Mouse (Mus musculus) cerebellum, adult 8-10 months (tissue): ENCODE results near the gene Gnao1.

Source experiments
- DNase-seq: peaks from one replicate; pipeline ENCODE4 v3.0.0; 2022

The Gnao1 gene

DNA sequence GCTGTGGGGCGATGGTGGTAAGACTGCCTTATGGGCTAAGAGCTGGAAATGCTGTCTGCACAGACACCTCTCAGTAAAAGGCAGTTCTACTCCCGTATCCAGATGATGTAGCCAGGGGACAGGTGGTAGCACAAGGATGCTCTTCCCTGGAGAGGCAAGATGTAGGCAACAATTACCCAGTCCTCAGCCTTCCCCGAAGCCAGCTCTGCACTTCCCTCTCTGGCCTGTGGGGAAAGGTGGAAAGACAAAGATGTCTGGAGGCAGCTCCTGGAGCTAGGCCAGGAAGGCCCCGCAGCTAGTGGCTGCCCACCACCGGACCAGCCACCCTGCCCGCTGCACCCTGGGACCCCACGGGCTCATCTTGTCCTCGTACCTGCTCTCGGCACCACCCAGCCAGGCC is 142.7 kb downstream of the Gnao1 start:
- no peak for DNase-seq

GRCm38 (mm10) chr8:93958402-93958801 is 148.6 kb downstream of the Gnao1 start:
- no peak for DNase-seq

DNA sequence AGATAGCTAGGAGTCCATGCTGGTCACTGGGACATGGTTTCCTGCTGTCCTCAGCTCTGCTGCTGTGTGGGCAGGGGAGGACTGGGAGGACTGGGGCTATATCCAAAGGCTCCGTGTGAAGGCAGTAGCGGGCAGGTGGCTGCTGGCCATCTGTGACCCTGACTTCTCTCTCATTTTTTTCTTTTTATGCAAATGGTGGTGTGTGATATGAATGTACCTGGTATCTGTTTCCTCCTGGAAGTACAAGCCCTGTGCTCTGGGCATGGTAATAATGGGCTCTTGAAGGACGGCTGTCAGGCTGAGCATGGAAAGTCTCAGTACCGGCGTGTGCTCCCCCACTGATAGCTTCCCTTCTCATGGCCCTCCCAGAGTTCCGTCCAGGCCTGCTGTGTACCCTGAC is 151.1 kb downstream of the Gnao1 start:
- DNase-seq, result no peak

DNA sequence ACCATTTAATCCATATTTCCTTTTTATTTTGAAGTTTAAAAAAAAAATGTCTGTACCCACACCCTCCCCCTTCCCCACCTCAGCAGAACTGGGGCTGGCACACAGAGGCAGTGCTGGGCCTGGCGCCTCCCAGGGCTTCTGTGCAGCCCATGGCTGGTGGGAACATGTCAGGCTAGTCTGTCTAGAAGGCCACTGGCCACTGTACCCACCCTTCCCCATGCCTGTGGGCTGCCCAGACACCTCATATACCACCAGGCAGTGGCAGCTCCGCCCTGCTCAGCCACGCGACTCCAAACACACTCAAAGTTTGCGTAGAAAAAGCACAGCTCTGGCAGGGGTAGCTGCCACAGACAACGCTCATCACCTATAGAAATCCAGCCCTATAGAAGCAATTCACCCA is 158.5 kb downstream of the Gnao1 start:
- DNase-seq, result no peak

DNA sequence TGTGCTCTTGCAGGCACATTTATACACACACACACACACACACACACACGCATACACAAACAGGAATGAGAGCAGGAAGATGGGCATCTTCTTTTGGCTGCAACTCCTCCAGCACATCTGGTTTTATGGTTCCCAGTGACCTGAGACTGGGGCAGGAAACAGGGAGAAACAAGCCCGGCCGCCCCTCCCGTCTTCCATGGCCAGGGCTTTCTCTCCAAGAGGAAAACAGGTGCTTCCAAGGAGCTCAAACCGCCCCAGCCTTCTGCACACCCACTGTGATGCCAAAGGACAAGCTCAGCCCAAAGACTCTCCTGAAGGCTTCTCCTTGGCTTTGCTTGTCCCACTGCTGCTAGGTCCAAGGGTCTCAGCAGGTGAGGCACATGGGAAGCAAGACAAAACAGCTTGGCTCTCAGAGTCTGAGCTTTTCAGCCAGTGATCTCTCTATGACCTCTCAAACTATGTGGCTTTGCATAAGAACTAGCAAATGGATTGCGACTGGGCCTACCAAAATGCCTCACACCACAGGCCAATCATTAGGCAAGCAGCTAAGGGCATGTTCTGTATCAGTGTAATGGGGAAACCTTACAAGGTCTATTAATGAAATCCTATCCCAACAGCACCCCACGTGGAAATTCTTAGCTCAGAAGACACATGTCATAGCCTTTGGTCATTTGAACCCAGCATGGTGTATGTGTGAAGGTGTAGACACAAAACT is 160.0 kb downstream of the Gnao1 start:
- DNase-seq, result no peak

- no peak for DNase-seq
These were observed 161.7 kb downstream of the Gnao1 start for GRCm38 (mm10) chr8:93971451-93971850.

GRCm38 (mm10) chr8:93972211-93972610 is 162.4 kb downstream of the Gnao1 start:
- DNase-seq, result no peak

DNA sequence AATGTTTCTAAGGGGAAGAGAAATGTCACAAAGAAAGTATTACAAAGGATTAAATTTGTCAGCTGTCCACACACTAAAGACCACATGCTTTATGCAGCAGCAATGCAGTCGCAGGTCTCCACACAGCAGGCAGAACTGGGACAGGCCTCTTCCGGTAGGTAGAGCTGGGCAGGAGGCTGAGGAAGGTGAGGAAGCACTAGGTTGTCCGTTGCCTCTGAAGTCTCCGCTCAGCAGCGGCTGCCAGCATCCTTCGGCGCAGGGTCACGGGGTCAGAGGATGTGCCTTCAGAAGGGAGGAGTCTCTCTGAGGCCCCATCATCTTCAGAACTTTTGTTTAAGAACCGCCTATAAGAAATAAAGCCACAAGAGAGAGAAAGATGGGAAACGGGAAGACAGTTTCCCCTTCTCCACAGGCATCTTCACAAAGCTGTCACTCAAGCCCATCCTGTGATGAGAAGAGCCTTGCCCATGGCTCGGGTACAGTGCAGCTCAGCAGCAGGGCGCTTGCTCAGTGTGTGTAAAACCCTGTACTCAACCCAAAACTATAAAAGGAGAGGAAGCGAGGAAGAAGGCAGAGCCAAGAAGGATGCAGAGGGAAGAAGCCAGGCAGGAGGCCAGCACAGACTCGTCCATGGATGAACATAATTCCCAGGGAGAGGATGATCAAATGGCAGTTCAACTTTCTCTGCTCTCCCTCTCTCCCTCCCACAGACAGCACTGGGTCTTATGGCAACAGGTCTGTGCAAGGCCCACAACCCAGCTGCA is 163.4 kb downstream of the Gnao1 start:
- DNase-seq, result no peak

GRCm38 (mm10) chr8:93973831-93974375 is 164.1 kb downstream of the Gnao1 start:
- no peak for DNase-seq

- no peak for DNase-seq
These were observed 164.9 kb downstream of the Gnao1 start for GRCm38 (mm10) chr8:93974602-93975186.

GRCm38 (mm10) chr8:93975358-93975757 is 165.6 kb downstream of the Gnao1 start:
- DNase-seq, result no peak

DNA sequence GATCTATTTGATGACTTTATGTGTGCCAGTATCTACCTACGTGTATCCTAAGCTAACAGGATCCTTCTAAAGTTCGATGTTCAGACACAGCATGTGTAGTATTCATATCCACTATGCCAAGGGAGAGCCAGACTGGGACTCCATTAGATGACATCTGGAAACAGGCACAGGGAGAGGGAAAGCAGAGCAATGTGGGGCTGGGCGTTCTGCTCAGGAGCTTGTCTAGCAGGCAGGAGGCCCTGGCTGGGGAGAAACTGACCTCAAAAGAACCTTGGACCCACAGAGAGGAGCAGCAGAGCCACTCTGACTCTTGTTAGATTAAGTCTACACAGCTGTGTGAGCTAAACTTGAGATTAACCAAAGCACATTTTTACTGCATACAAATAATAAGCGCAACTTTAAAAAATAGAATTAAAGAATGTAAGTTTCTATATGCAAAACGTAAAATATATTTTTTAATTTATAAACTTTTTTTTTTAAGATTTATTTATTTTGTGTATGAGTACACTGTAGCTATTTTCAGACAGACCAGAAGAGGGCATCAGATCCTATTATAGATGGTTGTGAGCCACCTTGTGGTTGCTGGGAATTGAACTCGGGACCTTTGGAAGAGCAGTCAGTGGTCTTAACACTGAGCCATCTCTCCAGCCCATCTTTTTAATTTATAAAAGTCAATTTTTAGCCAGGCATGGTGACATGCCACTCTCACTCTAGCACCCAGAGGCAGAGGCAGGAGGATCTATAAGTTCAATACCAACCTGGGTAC is 166.9 kb downstream of the Gnao1 start:
- no peak for DNase-seq

- DNase-seq, result no peak
These were observed 170.4 kb downstream of the Gnao1 start for GRCm38 (mm10) chr8:93980141-93980540.

DNA sequence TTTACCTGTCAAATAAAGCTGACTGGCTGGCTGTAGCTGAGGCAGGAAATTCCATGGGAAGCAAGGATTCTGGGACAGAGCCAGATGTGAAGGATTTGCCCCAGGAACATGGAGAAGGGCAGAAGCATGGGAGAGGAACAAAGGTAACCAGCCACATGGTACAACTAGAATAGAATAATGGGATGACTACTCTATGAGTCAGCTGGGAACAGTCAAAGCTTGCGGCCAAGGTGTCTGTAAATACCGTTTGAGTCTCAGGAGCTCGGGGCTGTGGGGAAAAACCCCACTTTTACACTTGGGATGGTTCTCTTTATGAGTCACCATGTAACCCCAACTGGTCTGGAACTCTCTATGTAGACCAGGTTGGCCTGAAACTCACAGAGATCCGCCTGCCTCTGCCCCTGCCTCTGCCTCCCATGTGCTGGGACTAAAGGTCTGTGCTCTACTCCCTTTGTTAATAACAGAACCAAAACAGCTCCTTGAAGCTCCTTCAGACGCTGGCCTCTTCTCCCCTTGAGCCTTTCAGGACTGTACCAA is 172.0 kb downstream of the Gnao1 start:
- DNase-seq, result no peak

GRCm38 (mm10) chr8:93983827-93984226 is 174.1 kb downstream of the Gnao1 start:
- no peak for DNase-seq

GRCm38 (mm10) chr8:93984731-93985130 is 175.0 kb downstream of the Gnao1 start:
- no peak for DNase-seq

DNA sequence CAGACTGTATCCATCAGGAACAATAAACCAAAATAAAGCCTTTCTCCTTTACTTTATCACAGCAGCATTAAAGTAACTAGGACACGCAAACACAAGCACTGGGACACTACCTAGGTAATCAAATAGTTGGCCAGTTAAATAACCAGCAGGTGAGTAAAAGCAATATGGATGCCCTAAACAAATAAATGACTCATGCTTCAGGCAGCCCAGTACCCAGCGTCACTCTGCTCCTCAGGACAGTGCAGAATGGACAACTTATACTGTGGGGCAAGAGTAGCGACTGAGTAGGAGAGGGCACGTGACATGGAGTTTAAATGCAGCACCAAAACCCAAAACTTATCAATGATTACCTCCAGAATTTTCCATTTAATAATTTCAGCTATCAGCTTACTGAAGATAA is 180.0 kb downstream of the Gnao1 start:
- no peak for DNase-seq

DNA sequence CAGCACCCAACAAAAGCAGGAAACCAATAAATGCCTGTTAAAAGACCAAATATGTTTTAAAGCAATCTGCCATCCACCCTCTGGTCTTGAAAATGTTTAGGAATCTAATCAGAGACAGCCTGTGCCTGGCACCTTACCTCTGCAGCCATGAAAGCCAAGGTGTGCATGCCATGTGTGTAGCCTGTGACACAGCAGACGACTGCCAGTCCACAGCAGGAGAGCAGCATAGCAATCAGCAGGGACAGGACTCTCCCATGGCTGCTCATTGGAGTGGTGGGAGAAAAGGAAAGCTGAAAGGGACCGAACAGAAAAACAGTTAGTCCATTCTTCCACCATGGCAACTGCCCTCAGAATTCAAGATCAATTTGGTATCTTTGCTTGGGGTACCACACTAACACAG is 189.2 kb downstream of the Gnao1 start:
- no peak for DNase-seq

GRCm38 (mm10) chr8:94004139-94004538 is 194.4 kb downstream of the Gnao1 start:
- no peak for DNase-seq

GRCm38 (mm10) chr8:94009243-94009845 is 199.6 kb downstream of the Gnao1 start:
- DNase-seq, result no peak

DNA sequence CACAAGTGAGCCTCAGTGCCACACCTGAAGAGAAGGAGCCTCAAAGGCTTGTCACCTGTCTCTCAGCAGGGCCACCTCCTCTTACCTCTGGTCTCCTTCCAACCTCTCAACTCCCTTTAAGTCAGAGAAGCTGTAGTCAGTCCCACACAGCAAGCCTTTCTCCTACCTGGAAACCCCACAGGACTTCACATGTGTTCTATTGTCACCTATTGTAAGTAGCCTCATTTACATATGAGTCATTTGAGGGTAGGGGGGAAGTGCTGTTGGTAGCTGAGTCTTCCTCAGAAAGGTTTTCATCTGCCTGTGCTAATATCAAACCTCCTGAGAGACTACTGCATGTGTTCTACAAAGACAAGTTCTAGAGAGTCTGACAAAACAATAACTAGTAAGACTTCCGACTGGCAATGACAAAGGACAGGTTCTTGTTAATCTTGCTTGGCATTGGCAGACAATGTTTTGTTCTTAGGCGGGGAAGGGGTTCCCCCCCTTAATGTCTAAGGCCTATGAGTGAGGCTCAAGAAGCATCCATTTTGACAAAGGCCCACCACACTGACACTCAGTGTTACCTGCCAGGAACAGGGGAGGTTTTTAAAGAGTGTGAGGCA is 200.4 kb downstream of the Gnao1 start:
- DNase-seq, result no peak
